Mouse (Mus musculus) forebrain, embryonic 14.5 days (tissue): Measurements from ENCODE around the gene Erbb2. TPM values are rescaled to one million over a fixed set of nuclear protein-coding genes. Genes with fewer than 3 reads are reported as not detected.

Experiments
- ATAC-seq: fragments of 200-750 bp; cut with Nextera tagmentation; 2 replicates; pipeline ENCODE4 v1.8.0; 2017; ENCODE audit warnings: mild to moderate bottlenecking, moderate library complexity
- DNase-seq: peaks from one replicate; pipeline ENCODE4 v3.0.0-alpha.2; 2015; ENCODE audit warnings: low spot score
- H3K27ac ChIP-seq: fragments of 300-500 bp; sonication (generic); 2 replicates; pipeline ENCODE4 v1.5.1; 2014; ENCODE audit warnings: low read depth, mild to moderate bottlenecking, control low read depth, low read length, moderate library complexity
- H3K27me3 ChIP-seq: fragments of 300-500 bp; sonication (generic); replicated peaks from 2 replicates; pipeline ENCODE4 v1.6.1; 2014; ENCODE audit warnings: low read length, control low read depth, mixed read lengths; ENCODE audit not compliant: control insufficient read depth, insufficient read depth
- H3K36me3 ChIP-seq: fragments of 300-500 bp; sonication (generic); 2 replicates; pipeline ENCODE4 v1.6.1; 2014; ENCODE audit warnings: low read length, control low read depth; ENCODE audit not compliant: control insufficient read depth, insufficient read depth
- H3K4me1 ChIP-seq: fragments of 300-500 bp; sonication (generic); 2 replicates; pipeline ENCODE4 v1.6.1; 2014; ENCODE audit warnings: antibody characterized with exemption, low read length, control low read depth; ENCODE audit not compliant: control insufficient read depth, insufficient read depth
- H3K4me2 ChIP-seq: fragments of 300-500 bp; sonication (generic); 2 replicates; pipeline ENCODE4 v1.6.1; 2014; ENCODE audit warnings: mild to moderate bottlenecking, control low read depth, low read length
- H3K4me3 ChIP-seq: fragments of 300-500 bp; sonication (generic); 2 replicates; pipeline ENCODE4 v1.5.1; 2014; ENCODE audit warnings: low read depth, low read length, control low read depth
- H3K9ac ChIP-seq: fragments of 300-500 bp; sonication (generic); 2 replicates; pipeline ENCODE4 v1.6.1; 2014; ENCODE audit warnings: mild to moderate bottlenecking, low read length, control low read depth, moderate library complexity
- H3K9me3 ChIP-seq: fragments of 300-500 bp; sonication (generic); replicated peaks from 2 replicates; pipeline ENCODE4 v1.6.1; 2016; ENCODE audit warnings: low read length, control low read depth, mixed read lengths; ENCODE audit not compliant: control insufficient read depth
- WGBS: fragments of 180-500 bp; shearing (Covaris S2); extraction: QIAGEN DNeasy Blood & Tissue Kit; methylation state at CpG from one replicate; pipeline ENCODE4 v1.1.7; 2014; 5-methylcytosine and 5-hydroxymethylcytosine counted together
- polyA plus RNA-seq: library from polyadenylated mRNA; unstranded; fragments of >200 nt; fragmentation: Nextera tagmentation; extraction: Ambion mirVana; gene quantifications from 2 replicates; pipeline ENCODE4 v1.2.1, GENCODE M21; 2014

Erbb2 gene
- 5.6 and 5.9 TPM in 2 replicates for polyA plus RNA-seq

GRCm38 (mm10) chr11:98412273-98412796 is at the start of gene Erbb2:
Gene Erbb2 (plus strand): TSS chr11:98412470.
- under 1% methylated on average over 44 of the region's 49 CpGs for WGBS
- peak within 1 kb of the TSS; percentile 60 for H3K4me3 ChIP-seq
- peak within 1 kb of the TSS; percentile 99 for H3K4me2 ChIP-seq
- H3K9me3 ChIP-seq = no peaks in the 10 kb centered on the region
- H3K27me3 ChIP-seq = peaks cover 14% of the 10 kb centered on the region; the same call in 1 of the 2 replicates
- H3K4me1 ChIP-seq = peaks cover 7% of the 10 kb centered on the region
- peak within 1 kb of the TSS; percentile 77 for H3K27ac ChIP-seq
- H3K36me3 ChIP-seq = no peaks in the 10 kb centered on the region
- peak; percentile 84 for ATAC-seq
- H3K9ac ChIP-seq = peak within 1 kb of the TSS; percentile 77
- DNase-seq = peak; percentile 78

DNA sequence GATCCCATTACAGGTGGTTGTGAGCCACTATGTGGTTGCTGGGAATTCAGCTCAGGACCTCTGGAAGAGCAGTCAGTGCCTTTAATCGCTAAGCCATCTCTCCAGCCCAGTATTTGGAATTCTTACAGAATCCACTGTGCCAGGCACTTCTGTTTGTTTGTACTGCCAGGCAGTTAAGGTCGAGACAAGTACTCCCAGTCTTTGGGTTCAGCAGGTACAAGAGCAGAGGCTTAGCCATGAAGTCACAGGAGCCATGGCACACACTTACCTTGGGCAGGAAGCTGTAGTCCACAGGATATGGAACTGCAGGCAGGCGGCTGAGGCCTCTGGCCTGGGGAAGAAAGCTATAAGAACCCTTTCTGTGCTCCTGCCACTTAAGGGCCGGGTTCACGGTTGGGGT is 48.5 kb upstream of the Erbb2 start:
- no peaks in the 10 kb centered on the region for H3K36me3 ChIP-seq
- 83% methylated on average over 5 of the region's 5 CpGs for WGBS

DNA sequence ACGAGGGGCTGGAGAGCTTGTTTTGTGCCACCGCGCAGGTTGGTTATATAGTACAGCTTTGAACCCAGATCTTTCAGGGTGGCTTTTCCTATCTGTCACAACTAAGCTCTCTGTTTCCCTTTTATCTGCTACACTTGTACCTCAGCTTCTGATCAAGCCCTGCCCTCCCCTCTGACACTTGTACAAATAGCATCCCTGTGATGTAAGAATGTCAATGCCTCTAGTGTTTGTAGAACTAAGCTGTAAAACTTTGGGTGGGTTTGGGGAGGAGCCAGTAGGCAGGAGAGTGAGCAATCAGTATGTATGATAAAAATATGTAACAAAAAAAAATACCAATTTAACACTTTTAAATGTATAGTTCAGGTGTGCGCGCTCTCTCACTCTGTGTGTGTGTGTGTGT is 47.9 kb upstream of the Erbb2 start:
- no peaks in the 10 kb centered on the region for H3K36me3 ChIP-seq
- no peaks in the 10 kb centered on the region for H3K9me3 ChIP-seq
- H3K4me1 ChIP-seq = peaks cover 6% of the 10 kb centered on the region
- WGBS = 92% methylated on average over 5 of the region's 5 CpGs
- no peak overlapping the region for H3K4me3 ChIP-seq
- ATAC-seq (no peak), DNase-seq (no peak)
- H3K9ac ChIP-seq = no peak overlapping the region
- no peak overlapping the region for H3K27ac ChIP-seq
- no peak overlapping the region for H3K4me2 ChIP-seq
- H3K27me3 ChIP-seq = no peaks in the 10 kb centered on the region

More for the DNA sequence above, 48.5 kb upstream of the Erbb2 start:
- Histone ChIP-seq H3K4me3 (no peak overlapping the region), H3K4me2 (no peak overlapping the region), H3K27ac (no peak overlapping the region), H3K9ac (no peak overlapping the region), H3K4me1 (peaks cover 12% of the 10 kb centered on the region), H3K9me3 (no peaks in the 10 kb centered on the region), H3K27me3 (no peaks in the 10 kb centered on the region)
- ATAC-seq (no peak), DNase-seq (no peak)

DNA sequence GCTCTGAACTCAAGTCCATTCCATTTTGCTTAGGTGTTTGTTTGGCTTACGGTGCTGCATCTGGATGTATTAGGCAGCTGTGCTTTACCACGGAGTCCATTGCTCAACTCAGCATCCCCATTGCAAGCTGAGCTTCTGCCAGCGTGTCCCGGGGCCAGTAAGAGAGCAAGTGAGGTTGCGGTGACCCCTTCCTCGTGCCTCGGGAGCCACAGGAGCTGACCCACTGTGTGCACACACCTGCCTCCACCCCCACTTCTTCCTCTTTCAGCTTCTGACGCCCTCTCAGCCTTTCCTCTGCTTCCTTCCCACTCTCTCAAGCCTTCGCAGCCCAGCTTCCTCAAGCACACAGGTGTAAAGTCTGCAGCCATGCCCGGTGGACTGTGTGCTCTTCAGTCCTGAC is 46.0 kb upstream of the Erbb2 start:
- Histone ChIP-seq H3K27ac (no peak overlapping the region), H3K4me2 (no peak overlapping the region), H3K4me3 (no peak overlapping the region), H3K4me1 (peaks cover 9% of the 10 kb centered on the region), H3K36me3 (no peaks in the 10 kb centered on the region), H3K9me3 (no peaks in the 10 kb centered on the region), H3K27me3 (no peaks in the 10 kb centered on the region), H3K9ac (no peak overlapping the region)
- DNase-seq (no peak), ATAC-seq (no peak)
- 83% methylated on average over 10 of the region's 10 CpGs for WGBS

DNA sequence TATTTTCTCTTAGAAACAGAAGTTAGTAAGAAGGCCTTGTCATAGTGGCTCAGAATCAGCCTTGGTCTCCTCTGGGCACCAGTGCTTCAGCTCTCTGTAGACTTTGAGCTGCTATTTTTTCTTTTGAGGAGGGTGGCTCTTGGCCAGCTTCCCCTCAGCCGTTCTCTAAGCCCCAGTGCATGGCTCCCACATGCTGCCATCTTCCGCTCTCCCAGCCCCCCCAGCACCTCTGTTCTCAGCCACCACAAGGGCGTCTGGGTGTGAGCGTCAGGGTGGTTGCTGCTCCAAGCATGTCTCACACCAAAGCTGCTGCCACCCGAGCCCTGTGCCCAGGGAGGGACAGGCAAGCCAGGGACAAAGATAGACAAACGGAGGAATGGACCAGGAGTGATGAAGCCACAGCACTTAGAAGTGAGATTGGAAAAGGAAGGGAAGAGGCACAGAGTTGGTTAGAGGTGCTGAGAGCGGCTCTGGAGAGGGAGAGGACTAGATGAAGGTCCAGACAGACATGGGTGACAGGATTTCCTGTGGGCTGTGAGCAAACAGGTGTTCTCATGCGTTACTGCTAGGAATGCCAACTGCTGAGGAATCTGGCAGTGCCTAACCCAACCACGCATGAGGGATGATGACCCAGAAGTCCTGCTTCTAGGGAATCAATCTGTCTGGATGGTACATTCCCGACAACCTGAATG is 45.0 kb upstream of the Erbb2 start:
- H3K27ac ChIP-seq = no peak overlapping the region
- H3K9ac ChIP-seq = no peak overlapping the region
- H3K4me2 ChIP-seq = no peak overlapping the region
- 79% methylated on average over 10 of the region's 10 CpGs for WGBS
- H3K9me3 ChIP-seq = no peaks in the 10 kb centered on the region
- no peaks in the 10 kb centered on the region for H3K36me3 ChIP-seq
- ATAC-seq (no peak), DNase-seq (no peak)
- no peaks in the 10 kb centered on the region for H3K27me3 ChIP-seq
- H3K4me3 ChIP-seq = no peak overlapping the region
- H3K4me1 ChIP-seq = peaks cover 18% of the 10 kb centered on the region

DNA sequence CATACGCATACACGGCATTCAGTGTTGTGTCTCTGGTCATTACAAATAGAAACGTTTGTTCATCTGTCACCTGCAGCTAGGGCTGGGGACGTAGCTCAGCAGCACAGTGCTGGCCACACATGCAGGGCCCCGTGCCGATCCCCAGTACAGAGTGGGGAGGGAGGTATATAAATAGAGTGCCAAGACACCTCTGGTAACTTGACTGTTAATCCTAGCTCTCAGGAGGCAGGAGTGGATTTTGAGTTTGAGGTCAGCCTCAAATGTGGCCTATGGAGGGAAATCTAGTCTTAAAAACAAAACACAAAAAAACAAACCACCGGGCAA is 44.4 kb upstream of the Erbb2 start:
- no peak overlapping the region for H3K27ac ChIP-seq
- no peaks in the 10 kb centered on the region for H3K36me3 ChIP-seq
- H3K27me3 ChIP-seq = no peaks in the 10 kb centered on the region
- ATAC-seq (no peak), DNase-seq (no peak)
- H3K4me2 ChIP-seq = no peak overlapping the region
- no peak overlapping the region for H3K9ac ChIP-seq
- no peak overlapping the region for H3K4me3 ChIP-seq
- H3K9me3 ChIP-seq = no peaks in the 10 kb centered on the region
- WGBS = 89% methylated on average over 7 of the region's 7 CpGs
- peaks cover 18% of the 10 kb centered on the region for H3K4me1 ChIP-seq

- Histone ChIP-seq H3K4me2 (no peak overlapping the region), H3K9ac (no peak overlapping the region), H3K27me3 (no peaks in the 10 kb centered on the region), H3K36me3 (peaks cover under 1% of the 10 kb centered on the region), H3K4me3 (no peak overlapping the region), H3K9me3 (no peaks in the 10 kb centered on the region), H3K27ac (peak overlapping the region; percentile 49), H3K4me1 (peaks cover 18% of the 10 kb centered on the region)
- ATAC-seq = peak; percentile 51; the same call in 1 of the 2 replicates
- WGBS = 64% methylated on average over 6 of the region's 6 CpGs
- peak; percentile 71 for DNase-seq
Measured at GRCm38 (mm10) chr11:98369337-98369736, 42.9 kb upstream of the Erbb2 start.

DNA sequence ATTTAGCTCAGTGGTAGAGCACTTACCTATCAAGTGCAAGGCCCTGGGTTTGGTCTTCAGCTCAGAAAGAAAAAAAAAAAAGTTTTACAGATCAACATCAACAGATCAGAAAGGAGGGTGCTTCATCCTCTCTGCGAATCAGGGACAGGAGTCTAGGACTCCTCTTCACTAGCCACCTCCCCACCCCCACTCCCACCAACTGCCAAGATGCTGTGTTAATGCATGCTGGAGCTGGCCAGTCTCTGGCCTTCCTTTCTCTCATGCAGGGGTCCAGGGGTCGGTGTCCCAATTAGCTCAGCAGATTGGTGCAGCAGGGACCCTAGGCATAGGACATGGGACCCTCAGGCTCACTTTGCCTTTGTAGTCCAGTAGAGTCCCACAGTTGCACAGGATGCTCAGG is 41.7 kb upstream of the Erbb2 start:
- no peak overlapping the region for H3K9ac ChIP-seq
- no peaks in the 10 kb centered on the region for H3K27me3 ChIP-seq
- ATAC-seq = no peak
- H3K4me3 ChIP-seq = no peak overlapping the region
- WGBS = 66% methylated on average over 2 of the region's 2 CpGs
- H3K9me3 ChIP-seq = no peaks in the 10 kb centered on the region
- H3K4me2 ChIP-seq = no peak overlapping the region
- peaks cover 18% of the 10 kb centered on the region for H3K4me1 ChIP-seq
- H3K36me3 ChIP-seq = peaks cover 13% of the 10 kb centered on the region
- peak overlapping the region; percentile 64; the same call in 1 of the 2 replicates for H3K27ac ChIP-seq
- no peak for DNase-seq

DNA sequence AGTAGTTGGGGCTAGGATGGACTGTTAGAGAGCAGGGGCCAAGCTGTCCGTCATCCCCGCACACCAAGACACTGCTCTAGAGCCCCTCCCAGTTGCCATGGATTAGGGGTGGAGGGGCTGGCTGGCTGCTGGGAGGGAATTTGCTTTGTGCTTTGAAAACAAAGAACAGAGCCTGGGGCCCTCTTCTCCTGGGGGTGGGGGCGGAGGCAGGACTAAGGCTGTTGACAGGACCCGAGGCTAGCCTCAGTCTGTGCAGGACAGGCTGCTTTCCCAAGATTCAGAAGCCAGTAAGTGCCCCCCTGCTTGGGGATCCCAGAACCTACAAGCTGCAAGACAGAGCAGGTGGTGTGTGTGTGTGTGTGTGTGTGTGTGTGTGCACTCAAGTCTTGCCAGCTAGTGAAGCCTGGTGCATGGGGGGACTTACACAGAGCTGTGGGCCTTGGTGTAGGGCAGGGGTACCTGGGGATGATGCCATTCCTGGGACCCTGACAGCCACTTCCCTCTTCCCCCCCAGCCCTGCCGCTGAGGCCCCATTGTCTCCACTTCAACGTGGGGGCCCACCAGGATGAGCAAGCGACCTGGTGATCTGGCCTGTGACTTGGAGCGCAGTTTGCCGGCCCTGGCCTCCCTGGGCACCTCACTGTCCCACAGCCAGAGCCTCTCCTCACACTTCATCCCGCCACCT is 40.6 kb upstream of the Erbb2 start:
- peak overlapping the region; percentile 26; the same call in 1 of the 2 replicates for H3K4me2 ChIP-seq
- H3K27ac ChIP-seq = peak overlapping the region; percentile 64

More for the DNA sequence above, 40.6 kb upstream of the Erbb2 start:
- H3K4me3 ChIP-seq = no peak overlapping the region
- H3K9ac ChIP-seq = 0 out of 2 replicates have a peak overlapping the region, but pooled peaks have one; percentile 14
- WGBS = 17% methylated on average over 10 of the region's 10 CpGs
- H3K9me3 ChIP-seq = no peaks in the 10 kb centered on the region
- peaks cover 24% of the 10 kb centered on the region for H3K36me3 ChIP-seq
- peak; percentile 70 for ATAC-seq
- DNase-seq = peak; percentile 77
- no peaks in the 10 kb centered on the region for H3K27me3 ChIP-seq
- H3K4me1 ChIP-seq = peaks cover 18% of the 10 kb centered on the region
